Mouse (Mus musculus): ENCODE measurements around the gene Arfgef2.

DNA sequence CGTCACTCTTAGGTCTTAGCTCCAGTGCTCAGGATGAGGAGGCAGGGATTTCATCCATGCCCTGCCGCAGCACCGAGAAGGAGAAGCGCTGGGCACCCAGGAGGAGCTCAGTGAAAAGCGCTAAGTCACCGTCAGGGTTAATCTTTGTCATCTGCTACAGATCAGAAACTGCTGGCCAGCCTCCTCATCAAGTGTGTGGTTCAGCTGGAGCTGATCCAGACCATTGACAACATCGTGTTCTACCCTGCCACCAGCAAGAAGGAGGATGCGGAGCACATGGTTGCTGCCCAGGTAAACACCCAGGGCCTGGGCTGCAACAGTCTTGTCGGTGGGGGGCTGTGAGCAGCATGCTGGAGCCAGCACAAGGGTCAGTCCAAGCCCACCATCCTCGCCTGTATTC, 80.2 kb downstream of the Arfgef2 start:
- no peak for TF ChIP-seq CTCF (conservative IDR thresholded peaks at IDR 0.05 in 1 of 2, IDR thresholded peaks at IDR 0.05 in 1 of 2; ENCODE audit: low read depth in 2 of 2, low read length in 2 of 2)
- no peak for TF ChIP-seq JUN (IDR thresholded peaks at IDR 0.05; ENCODE audit: insufficient read depth, low read depth, low read length)
- TF ChIP-seq POLR2AphosphoS2 (IDR thresholded peaks at IDR 0.05; ENCODE audit: low read depth, low read length), result no peak
- no peak for TF ChIP-seq TCF12 (IDR thresholded peaks at IDR 0.05; ENCODE audit: low read depth, low read length)
- TF ChIP-seq ELF1 (IDR thresholded peaks at IDR 0.05; ENCODE audit: low read depth, low read length), result no peak
- TF ChIP-seq CHD2 (IDR thresholded peaks at IDR 0.05; ENCODE audit: low read length), result no peak
- no peak for TF ChIP-seq POLR2A (IDR thresholded peaks at IDR 0.05; ENCODE audit: low read depth, low read length)
- TF ChIP-seq ZMIZ1 (IDR thresholded peaks at IDR 0.05; ENCODE audit: low read depth, low read length), result no peak
- TF ChIP-seq SIN3A (IDR thresholded peaks at IDR 0.05; ENCODE audit: low read length), result no peak
